Mouse (Mus musculus) CH12.LX (cell line): ENCODE data around the gene Ifit1bl2. TPM values are rescaled to one million over a fixed set of nuclear protein-coding genes. Genes with fewer than 3 reads are reported as not detected.

ENCODE experiments used
- DNase-seq: peaks from one replicate; pipeline ENCODE4 v3.0.0-alpha.2; 2013; ENCODE audit errors: extremely low read depth
- H3K27ac ChIP-seq: 2 replicates; pipeline ENCODE4 v1.5.1; 2012; ENCODE audit warnings: low read depth, mild to moderate bottlenecking, control low read depth, moderate library complexity; ENCODE audit not compliant: insufficient read depth
- H3K27me3 ChIP-seq: replicated peaks from 2 replicates; pipeline ENCODE3; 2012; ENCODE audit warnings: inconsistent platforms
- H3K36me3 ChIP-seq, 2 experiments: replicated peaks in 1 of 2; 2 replicates each; pipeline versions ENCODE3 to v1.6.1; 2012; ENCODE audit warnings: inconsistent platforms in 1 of 2, low read length in 1 of 2, mild to moderate bottlenecking in 1 of 2, mixed read lengths in 1 of 2, moderate library complexity in 1 of 2; ENCODE audit not compliant: control insufficient read depth in 1 of 2, insufficient read depth in 1 of 2
- H3K4me1 ChIP-seq, 2 experiments: 2 replicates each; pipeline ENCODE4 v1.6.1; 2012; ENCODE audit warnings: inconsistent platforms in 1 of 2, moderate library complexity in 1 of 2; ENCODE audit not compliant: insufficient read depth in 2 of 2, control insufficient read depth in 1 of 2
- H3K4me2 ChIP-seq: 2 replicates; pipeline ENCODE4 v1.6.1; 2012; ENCODE audit warnings: low read depth, mild to moderate bottlenecking, control low read depth; ENCODE audit not compliant: poor library complexity, insufficient read depth, severe bottlenecking
- H3K4me3 ChIP-seq, 3 experiments: fragments of 150-350 bp in 1 of 3; sonication (generic) in 1 of 3; replicated peaks in 1 of 3; 2 replicates each; pipeline versions ENCODE3 to v1.5.1; 2011 to 2012; ENCODE audit warnings: low read depth in 2 of 3, low read length in 2 of 3, mild to moderate bottlenecking in 2 of 3, moderate library complexity in 2 of 3, control low read depth in 1 of 3, improper control_type of control experiment in 1 of 3, inconsistent platforms in 1 of 3, mixed read lengths in 1 of 3; ENCODE audit not compliant: poor library complexity in 1 of 3
- H3K79me2 ChIP-seq: replicated peaks from 2 replicates; pipeline ENCODE4 v1.6.1; 2012; ENCODE audit warnings: mild to moderate bottlenecking, moderate library complexity; ENCODE audit not compliant: control insufficient read depth, poor library complexity, insufficient read depth, severe bottlenecking; ENCODE audit errors: extremely low read depth
- H3K9ac ChIP-seq: 2 replicates; pipeline ENCODE4 v1.6.1; 2012; ENCODE audit warnings: low read depth, mild to moderate bottlenecking, control low read depth, moderate library complexity; ENCODE audit not compliant: insufficient read depth
- H3K9me3 ChIP-seq: replicated peaks from 2 replicates; pipeline ENCODE3; 2012; ENCODE audit warnings: low read length, inconsistent platforms, mixed read lengths
- CHD2 ChIP-seq: IDR thresholded peaks from 2 replicates; pipeline ENCODE4 v1.6.1; 2011; ENCODE audit warnings: low read length, improper control_type of control experiment
- CTCF ChIP-seq, 2 experiments: IDR thresholded peaks in 1 of 2; conservative IDR thresholded peaks in 1 of 2; 2 replicates each; pipeline ENCODE4 v1.5.1; 2011 to 2012; ENCODE audit warnings: low read depth in 2 of 2, low read length in 2 of 2, improper control_type of control experiment in 1 of 2, inconsistent platforms in 1 of 2, mild to moderate bottlenecking in 1 of 2, moderate library complexity in 1 of 2
- E2F4 ChIP-seq: IDR thresholded peaks from 2 replicates; pipeline ENCODE4 v1.6.1; 2011; ENCODE audit warnings: low read depth, low read length, improper control_type of control experiment; ENCODE audit not compliant: insufficient replicate concordance
- ELF1 ChIP-seq: IDR thresholded peaks from 2 replicates; pipeline ENCODE4 v1.6.1; 2014; ENCODE audit warnings: low read depth, mild to moderate bottlenecking, inconsistent platforms, low read length, improper control_type of control experiment
- ETS1 ChIP-seq: conservative IDR thresholded peaks from 2 replicates; pipeline ENCODE4 v1.6.1; 2012; ENCODE audit warnings: low read depth, mild to moderate bottlenecking, inconsistent platforms, low read length, improper control_type of control experiment, moderate library complexity
- GABPA ChIP-seq: IDR thresholded peaks from 2 replicates; pipeline ENCODE4 v1.6.1; 2012; ENCODE audit warnings: low read depth, low read length, improper control_type of control experiment, inconsistent platforms; ENCODE audit not compliant: insufficient replicate concordance
- JUN ChIP-seq: IDR thresholded peaks from 2 replicates; pipeline ENCODE4 v1.6.1; 2011; ENCODE audit warnings: low read depth, mild to moderate bottlenecking, low read length, improper control_type of control experiment, moderate library complexity; ENCODE audit not compliant: insufficient read depth
- KAT2A ChIP-seq: IDR thresholded peaks from 2 replicates; pipeline ENCODE4 v1.6.1; 2012; ENCODE audit warnings: low read length, improper control_type of control experiment, inconsistent platforms; ENCODE audit not compliant: insufficient replicate concordance
- MAX ChIP-seq: IDR thresholded peaks from 2 replicates; pipeline ENCODE4 v1.6.1; 2011; ENCODE audit warnings: low read length, improper control_type of control experiment
- MAZ ChIP-seq: IDR thresholded peaks from 2 replicates; pipeline ENCODE4 v1.6.1; 2012; ENCODE audit warnings: low read depth, mild to moderate bottlenecking, inconsistent platforms, low read length, improper control_type of control experiment, moderate library complexity
- NRF1 ChIP-seq: IDR thresholded peaks from 2 replicates; pipeline ENCODE4 v1.6.1; 2014; ENCODE audit warnings: low read depth, mild to moderate bottlenecking, inconsistent platforms, low read length, improper control_type of control experiment, moderate library complexity
- POLR2A ChIP-seq: IDR thresholded peaks from 2 replicates; pipeline ENCODE4 v1.6.1; 2011; ENCODE audit warnings: low read depth, mild to moderate bottlenecking, improper control_type of control experiment, low read length
- POLR2AphosphoS2 ChIP-seq: IDR thresholded peaks from 2 replicates; pipeline ENCODE4 v1.6.1; 2011; ENCODE audit warnings: low read depth, low read length, improper control_type of control experiment
- RAD21 ChIP-seq: IDR thresholded peaks from 2 replicates; pipeline ENCODE4 v1.6.1; 2011; ENCODE audit warnings: low read depth, mild to moderate bottlenecking, low read length, improper control_type of control experiment, moderate library complexity
- SMC3 ChIP-seq: IDR thresholded peaks from 2 replicates; pipeline ENCODE4 v1.6.1; 2011; ENCODE audit warnings: low read depth, low read length, improper control_type of control experiment
- TBP ChIP-seq: conservative IDR thresholded peaks from 2 replicates; pipeline ENCODE4 v1.6.1; 2011; ENCODE audit warnings: low read depth, low read length, improper control_type of control experiment
- USF1 ChIP-seq: IDR thresholded peaks from 2 replicates; pipeline ENCODE4 v1.6.1; 2014; ENCODE audit warnings: low read depth, mild to moderate bottlenecking, inconsistent platforms, low read length, improper control_type of control experiment
- USF2 ChIP-seq: conservative IDR thresholded peaks from 2 replicates; pipeline ENCODE4 v1.6.1; 2011; ENCODE audit warnings: low read depth, low read length, improper control_type of control experiment
- ZC3H11A ChIP-seq: IDR thresholded peaks from 2 replicates; pipeline ENCODE4 v1.6.1; 2012; ENCODE audit warnings: low read depth, mild to moderate bottlenecking, inconsistent platforms, low read length, improper control_type of control experiment
- ZMIZ1 ChIP-seq: IDR thresholded peaks from 2 replicates; pipeline ENCODE4 v1.6.1; 2012; ENCODE audit warnings: low read depth, mild to moderate bottlenecking, inconsistent platforms, low read length, improper control_type of control experiment
- dilution Hi-C: fragments of 300-500 bp; cut with MboI; formaldehyde crosslinking; loops from 2 replicates; pipeline ENCODE4 v1.14.3; 2020; ENCODE audit warnings: low sequenced_read_pairs; ENCODE audit not compliant: extremely low pct_unique_long_range_greater_than_20kb, extremely low pct_ligation_motif_present
- in situ Hi-C: fragments of 300-500 bp; cut with MboI; formaldehyde crosslinking; loops from 3 replicates; pipeline ENCODE4 v1.14.3; 2019; ENCODE audit warnings: low sequenced_read_pairs, low pct_ligation_motif_present, low pct_unique_long_range_greater_than_20kb, mixed read lengths
- polyA plus RNA-seq: library from polyadenylated mRNA; unstranded; fragments of >175 nt; gene quantifications from 2 replicates; pipeline ENCODE4 v1.2.1, GENCODE M21; 2012; ENCODE audit warnings: low read depth; ENCODE audit not compliant: insufficient read length
- total RNA-seq, 2 experiments: library from RNA; depleted of rRNA; stranded (reverse); fragments of 300-350 nt in 1 of 2; fragments of >200 nt in 1 of 2; gene quantifications; 2 replicates each; pipeline ENCODE4 v1.2.3; 2012 to 2014

The Ifit1bl2 gene
- total and polyA plus RNA-seq, 3 experiments, result 0.08 to 0.24 TPM; not detected in 1

GRCm38 (mm10) chr19:34678428-34678827, 37.9 kb upstream of the Ifit1bl2 start:
- no peaks in the 10 kb centered on the region for H3K4me1 ChIP-seq
- H3K9ac ChIP-seq, result no peak overlapping the region
- H3K27ac ChIP-seq, result no peak overlapping the region
- H3K4me3 ChIP-seq, result no peak overlapping the region
- H3K79me2 ChIP-seq, result no peaks in the 10 kb centered on the region
- no peak overlapping the region for H3K4me2 ChIP-seq
- TF ChIP-seq JUN, result no peak
- TF ChIP-seq POLR2AphosphoS2, result no peak
- no peak for TF ChIP-seq POLR2A
- no peak for TF ChIP-seq GABPA
- no peak for TF ChIP-seq NRF1
- no peak for TF ChIP-seq MAZ
- no peaks in the 10 kb centered on the region for H3K9me3 ChIP-seq
- no peaks in the 10 kb centered on the region for H3K27me3 ChIP-seq
- in situ Hi-C loops (no loop called here), dilution Hi-C loops (no loop called here)
- DNase-seq, result no peak
- H3K36me3 ChIP-seq, result no peaks in the 10 kb centered on the region

- H3K9me3 ChIP-seq, result no peaks in the 10 kb centered on the region
- TF ChIP-seq JUN (no peak), ELF1 (no peak), CHD2 (no peak), MAX (no peak), ZMIZ1 (no peak), ZC3H11A (no peak), ETS1 (no peak), KAT2A (no peak), TBP (no peak)
- TF ChIP-seq, all 38 proteins: peak for 0
- Histone ChIP-seq H3K27ac (no peak overlapping the region), H3K79me2 (no peaks in the 10 kb centered on the region), H3K9ac (no peak overlapping the region), H3K4me1 (no peaks in the 10 kb centered on the region), H3K4me3 (no peak overlapping the region), H3K36me3 (no peaks in the 10 kb centered on the region), H3K4me2 (no peak overlapping the region), H3K27me3 (no peaks in the 10 kb centered on the region)
- in situ Hi-C loops (no loop called here), dilution Hi-C loops (no loop called here)
- no peak for DNase-seq
These were observed 32.9 kb upstream of the Ifit1bl2 start for GRCm38 (mm10) chr19:34673476-34673875.

- dilution Hi-C loops, result no loop called here
These were observed 25.6 kb upstream of the Ifit1bl2 start for GRCm38 (mm10) chr19:34666127-34666526.

More at GRCm38 (mm10) chr19:34666127-34666526, 25.6 kb upstream of the Ifit1bl2 start:
- Histone ChIP-seq H3K27ac (no peak overlapping the region), H3K9ac (no peak overlapping the region), H3K9me3 (no peaks in the 10 kb centered on the region), H3K36me3 (no peaks in the 10 kb centered on the region), H3K79me2 (no peaks in the 10 kb centered on the region), H3K4me3 (no peak overlapping the region), H3K4me2 (no peak overlapping the region)
- peak; percentile 67 for DNase-seq
- in situ Hi-C loops, result loop anchor here (10.0 kb wide), 2 partner anchors 121 to 331 kb away; no protein-coding TSS in a partner anchor
- no peak for TF ChIP-seq POLR2A
- peak; percentile 88 to 90 for TF ChIP-seq CTCF (conservative IDR thresholded peaks at IDR 0.05 in 1 of 2, IDR thresholded peaks at IDR 0.05 in 1 of 2; ENCODE audit: low read depth in 2 of 2, low read length in 2 of 2)
- TF ChIP-seq USF2, result no peak
- peak; percentile 81; the same call in 1 of the 2 replicates for TF ChIP-seq E2F4
- no peak for TF ChIP-seq GABPA
- peak; percentile 85 for TF ChIP-seq SMC3
- peak; percentile 86 for TF ChIP-seq RAD21
- no peak for TF ChIP-seq USF1
- TF ChIP-seq, all 38 proteins: peak for 4
- Histone ChIP-seq H3K27me3 (no peaks in the 10 kb centered on the region), H3K4me1 (peaks cover 0 to 4% of the 10 kb centered on the region in 2 experiments; a peak in 1 of 4 replicates)
